In genomic region chr17:9764701-9765359, GRCm38 (mm10) we compare ENCODE assay signal across 7 mouse cellular contexts.
DNase-seq lines count a peak whose midpoint lies in the region; ATAC-seq and TF ChIP-seq lines count a peak whose summit lies in the region.

No protein-coding gene starts in this region.

- H3K4me1 ChIP-seq in cortical plate, adult 2 months (ENCODE audit: control insufficient read depth, insufficient read depth, low read length), result peaks cover 7% of the 10 kb centered on the region
- peaks cover 28% of the 10 kb centered on the region for H3K4me1 ChIP-seq in heart, embryonic 10.5 days
- H3K4me1 ChIP-seq in liver, embryonic 13.5 days (replicated peaks), result 0 out of 2 replicates have a peak, but pooled peaks cover 3% of the 10 kb centered on the region

- ATAC-seq in liver, embryonic 13.5 days (ENCODE audit: low read depth), result no peak

- H3K4me2 ChIP-seq in liver, embryonic 13.5 days, result peak overlapping the region; percentile 57

- TF ChIP-seq POLR2A in brain, embryonic 14.5 days (IDR thresholded peaks at IDR 0.05; ENCODE audit: borderline replicate concordance, extremely low read depth, insufficient read depth, insufficient read length, poor library complexity, severe bottlenecking), result no peak
- 0 out of 2 replicates have a peak, but pooled peaks have one; percentile 14 for TF ChIP-seq POLR2A in cortical plate, adult 2 months (IDR thresholded peaks at IDR 0.05; ENCODE audit: extremely low read depth, insufficient read depth, low read length)

- peak overlapping the region; percentile 94 for H3K27ac ChIP-seq in cortical plate, adult 2 months (ENCODE audit: insufficient read depth, low read length)
- peak overlapping the region; percentile 89 for H3K27ac ChIP-seq in heart, embryonic 10.5 days
- H3K27ac ChIP-seq in liver, embryonic 13.5 days, result no peak overlapping the region

- peak; percentile 97 for DNase-seq in brain, embryonic 14.5 days (ENCODE audit: low read depth)
- no peak for DNase-seq in heart, embryonic 10.5 days (ENCODE audit: low spot score)
- DNase-seq in kidney, adult 9 months, result peak; percentile 62
- DNase-seq in liver, embryonic 13.5 days, result no peak
- peak; percentile 70 for DNase-seq in neural tube, embryonic 10.5 days (ENCODE audit: extremely low spot score, low spot score)
- no peak for DNase-seq in T-cell, adult 2 months (ENCODE audit: low spot score)

- no peak overlapping the region for H3K9ac ChIP-seq in liver, embryonic 13.5 days

- no peaks in the 10 kb centered on the region for H3K9me3 ChIP-seq in heart, embryonic 10.5 days
- H3K9me3 ChIP-seq in liver, embryonic 13.5 days (replicated peaks), result no peaks in the 10 kb centered on the region

- TF ChIP-seq CTCF in brain, embryonic 14.5 days (IDR thresholded peaks at IDR 0.05; ENCODE audit: borderline replicate concordance, extremely low read depth, insufficient read depth, insufficient read length), result no peak
- TF ChIP-seq CTCF in cortical plate, adult 2 months (IDR thresholded peaks at IDR 0.05; ENCODE audit: extremely low read depth, insufficient read depth, low read length), result no peak

- 5% methylated on average over 22 of the region's 22 CpGs for WGBS in heart, embryonic 10.5 days
- WGBS in liver, embryonic 13.5 days (ENCODE audit: insufficient replicate concordance), result 2% methylated on average over 22 of the region's 22 CpGs

- peak overlapping the region; percentile 40 for H3K4me3 ChIP-seq in cortical plate, adult 2 months (ENCODE audit: insufficient read depth, low read length)
- peak overlapping the region; percentile 59 for H3K4me3 ChIP-seq in heart, embryonic 10.5 days
- peak overlapping the region; percentile 41 for H3K4me3 ChIP-seq in liver, embryonic 13.5 days (replicated peaks)

- H3K27me3 ChIP-seq in heart, embryonic 10.5 days (ENCODE audit: insufficient read depth, poor library complexity, severe bottlenecking), result no peaks in the 10 kb centered on the region
- 0 out of 2 replicates have a peak, but pooled peaks cover 2% of the 10 kb centered on the region for H3K27me3 ChIP-seq in liver, embryonic 13.5 days

- no peaks in the 10 kb centered on the region for H3K36me3 ChIP-seq in heart, embryonic 10.5 days
- no peaks in the 10 kb centered on the region for H3K36me3 ChIP-seq in liver, embryonic 13.5 days

Comparison
In these comparisons a context has a peak if more than half of its experiments do, and no peak if none do; other contexts are left out.
1. DNase-seq: peak in brain, embryonic 14.5 days (single experiment), kidney, adult 9 months (single experiment) and neural tube, embryonic 10.5 days (single experiment); none in heart, embryonic 10.5 days (single experiment), liver, embryonic 13.5 days (single experiment) and T-cell, adult 2 months (single experiment).
2. Peak in every context shown above with its lines, with median percentiles within 50 percentile points of each other: H3K4me3 ChIP-seq.